Mouse (Mus musculus) thymus, postnatal 4 days (tissue): ENCODE data around the gene Tprn.
A peak's percentile ranks its signal among the peaks of the same experiment; 100 is the strongest.

Experiments used
- DNase-seq: peaks from one replicate; pipeline ENCODE4 v3.0.0; 2021

The Tprn gene

DNA sequence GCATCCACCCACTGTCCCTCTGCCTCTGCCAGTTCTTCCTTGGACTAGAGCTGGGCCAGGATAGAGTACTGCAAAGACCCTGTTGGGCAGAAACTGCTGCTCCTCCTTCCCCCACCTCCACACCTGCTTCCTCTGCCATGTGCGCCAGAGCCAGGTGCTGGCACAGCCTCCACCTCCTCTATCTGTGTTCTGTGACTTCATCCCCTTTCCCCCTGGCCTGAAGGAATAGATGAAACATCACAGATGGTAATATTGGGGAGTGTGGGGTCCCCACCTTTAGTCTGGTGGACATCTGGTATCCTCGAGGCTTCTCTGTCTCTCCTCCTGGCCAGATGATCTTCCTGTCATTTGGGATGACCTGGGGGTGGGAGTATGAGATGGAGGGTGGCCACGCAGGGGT is 41.0 kb downstream of the Tprn start:
- DNase-seq: no peak

GRCm38 (mm10) chr2:25303931-25304656 is 41.7 kb downstream of the Tprn start:
- no peak for DNase-seq

DNA sequence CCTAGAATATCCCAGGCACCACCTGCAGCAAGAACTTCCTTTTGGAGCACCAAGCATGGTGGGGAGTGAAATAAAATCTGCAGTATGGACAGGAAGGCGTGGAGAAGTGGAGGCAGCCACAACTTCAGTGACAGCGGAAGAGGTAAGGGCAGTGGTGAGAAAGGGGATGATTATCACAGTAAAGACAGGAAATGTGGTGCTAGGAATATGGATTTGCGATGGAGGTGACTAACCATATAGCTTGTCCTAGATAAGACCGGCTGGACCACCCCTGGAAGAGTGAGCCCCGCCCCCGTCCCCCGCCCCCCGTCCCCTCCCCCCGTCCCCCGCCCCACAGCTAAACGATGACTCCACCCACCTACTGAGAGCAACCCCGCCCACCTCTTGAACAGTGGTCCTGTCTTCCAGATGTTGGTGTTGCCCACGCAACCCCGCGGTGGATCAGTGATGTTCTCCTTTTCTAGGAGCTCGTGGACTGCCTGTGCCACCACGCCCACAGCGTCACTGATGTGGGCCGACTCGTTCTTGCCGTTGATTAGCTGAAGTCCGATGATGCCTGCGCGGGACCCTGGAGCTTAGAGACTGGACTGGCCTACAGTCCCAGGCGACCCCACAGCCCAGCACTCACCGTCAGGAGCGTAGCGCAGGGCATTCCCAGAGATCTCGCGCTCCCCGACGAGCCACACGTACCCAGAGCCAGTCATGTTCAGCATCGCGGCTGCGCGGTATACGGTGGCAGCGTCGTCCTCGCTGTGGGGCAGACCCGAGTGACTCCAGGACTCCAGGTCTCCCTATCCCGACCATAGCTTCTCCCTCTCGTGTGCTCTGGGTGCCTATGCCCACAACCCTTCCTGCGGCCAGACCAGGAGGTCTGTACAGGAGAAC is 42.5 kb downstream of the Tprn start:
- no peak for DNase-seq

GRCm38 (mm10) chr2:25305587-25306359 is 43.4 kb downstream of the Tprn start:
- no peak for DNase-seq

DNA sequence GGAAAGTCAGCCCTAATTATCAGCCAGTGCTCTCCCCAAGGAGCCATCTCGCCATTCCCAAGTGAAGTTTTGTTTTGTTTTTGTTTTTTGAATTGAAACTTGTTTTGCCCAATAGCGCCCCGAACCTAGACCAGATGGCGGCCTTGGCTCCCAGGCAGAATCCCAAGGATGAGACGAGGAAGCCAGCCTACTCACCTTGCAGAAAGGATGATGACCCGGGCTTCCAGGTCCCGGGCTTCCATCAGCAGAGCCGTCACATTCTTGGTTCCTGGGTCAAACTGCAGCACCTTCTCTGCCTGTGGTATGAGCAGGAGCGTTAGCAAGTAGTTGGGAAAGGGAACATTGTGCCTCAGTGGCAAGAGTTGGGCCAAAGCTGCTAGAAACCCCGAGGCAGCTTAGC is 47.8 kb downstream of the Tprn start:
- no peak for DNase-seq

DNA sequence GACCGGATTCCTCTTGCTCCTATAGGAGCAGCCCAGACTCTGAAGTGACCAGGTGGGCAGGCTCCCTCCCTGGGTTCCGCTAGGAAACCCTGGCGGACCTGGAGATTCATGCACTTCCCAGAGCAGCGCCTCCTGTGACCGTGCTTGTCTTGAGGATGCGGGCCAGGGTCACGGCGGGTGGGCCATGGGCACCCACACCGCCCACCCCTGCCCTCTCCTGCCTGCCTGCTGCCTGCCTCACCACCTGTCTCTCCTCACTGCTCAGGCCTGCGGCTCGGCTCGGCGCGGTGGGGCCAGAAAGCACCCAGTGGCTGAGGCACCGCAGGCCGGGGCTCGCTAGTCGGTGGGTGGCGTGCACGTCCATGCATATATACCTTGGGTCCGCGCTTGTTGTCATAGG is 48.6 kb downstream of the Tprn start:
- DNase-seq: no peak

DNA sequence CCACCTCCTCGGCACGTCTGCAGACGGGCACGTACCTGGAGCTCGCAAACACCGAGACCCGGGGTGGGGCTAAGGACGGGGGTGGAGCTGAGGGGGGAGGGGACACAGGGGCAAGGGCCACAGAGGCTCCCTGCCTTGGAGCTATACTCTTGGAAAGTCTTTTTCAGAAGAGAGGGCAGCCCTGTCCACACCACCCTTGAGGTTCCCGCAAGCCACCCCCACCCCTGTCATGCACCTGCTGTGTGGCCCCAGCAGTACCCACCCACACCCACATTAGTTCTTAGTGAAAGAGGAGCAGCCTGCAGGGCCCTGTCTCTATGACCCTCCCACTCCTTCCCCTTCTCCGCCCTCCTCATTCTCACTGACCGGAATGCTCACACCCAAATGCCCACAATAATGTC is 49.1 kb downstream of the Tprn start:
- DNase-seq: no peak

GRCm38 (mm10) chr2:25318119-25318966 is 55.9 kb downstream of the Tprn start:
- no peak for DNase-seq

GRCm38 (mm10) chr2:25318971-25319773 is 56.8 kb downstream of the Tprn start, which contains the start of gene Grin1:
TSS of gene Grin1 (minus strand) at chr2:25319187.
- DNase-seq: peak; percentile 88
